Mouse (Mus musculus): ENCODE data around the gene Dnajc30.
A peak's percentile ranks its signal among the peaks of the same experiment; 100 is the strongest.
"Not testable (repeated sequence)": the region's sequence is repeated elsewhere in the genome, so short reads cannot be mapped to it uniquely, and the experiment has no call there.

Gene Dnajc30

DNA sequence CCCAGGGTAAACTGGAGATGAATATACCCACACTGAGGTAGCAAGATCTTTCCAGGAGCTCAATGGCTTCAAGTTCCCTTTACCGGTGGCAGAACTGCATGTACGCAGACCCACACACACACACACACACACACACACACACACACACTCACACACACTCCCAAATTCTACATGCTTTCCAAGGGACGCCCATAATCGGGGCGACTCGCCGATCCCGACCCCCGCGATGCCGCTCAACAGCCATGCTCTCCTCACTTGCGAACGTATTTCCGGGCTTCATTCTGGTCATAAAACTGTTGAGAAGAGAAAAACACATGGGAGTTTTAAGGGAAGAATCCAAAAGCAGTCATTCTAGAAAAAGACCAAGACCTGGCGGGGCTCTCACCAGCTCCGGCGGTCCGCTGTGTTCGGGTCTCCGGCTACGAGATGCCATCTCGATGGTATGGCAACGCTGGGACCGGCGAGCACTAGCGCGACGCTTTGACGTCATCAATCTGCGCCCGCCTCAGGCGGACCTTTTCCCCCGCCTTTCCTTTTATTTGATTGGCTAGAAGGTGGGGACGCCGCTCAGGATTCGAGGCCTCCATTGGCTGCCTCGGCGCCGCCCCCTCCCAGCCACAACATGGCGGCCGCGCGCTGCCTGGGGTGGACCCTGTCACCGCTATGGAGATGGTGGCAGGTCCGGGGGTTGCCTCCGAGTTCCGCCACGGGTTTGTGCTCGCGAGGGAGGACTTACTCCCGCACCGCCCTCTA lies at the start of gene Dnajc30:
TSS of gene Dnajc30 (plus strand) at position 574 of the 753 bp plus-strand sequence.
- DNase-seq: peak; percentile 97 to 98

DNA sequence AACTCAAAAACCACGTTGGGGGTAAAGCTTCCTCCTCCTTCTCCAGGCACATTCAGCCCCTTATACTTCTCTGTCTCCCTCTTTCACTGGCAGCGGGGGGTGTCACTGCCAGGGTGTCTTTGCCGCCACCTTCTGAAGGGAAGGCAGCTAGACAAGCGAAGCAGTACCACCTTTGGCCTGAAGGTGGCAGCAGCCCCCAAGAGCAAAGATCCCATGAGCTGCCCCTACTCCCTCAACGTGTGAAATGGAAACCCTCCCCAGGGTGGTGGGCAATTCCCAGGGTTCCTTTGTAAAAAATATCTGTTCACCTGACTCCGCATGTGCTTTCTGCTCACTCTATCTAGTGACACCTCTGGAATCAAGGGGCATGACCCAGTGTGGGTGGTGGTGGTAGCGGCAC lies 48.5 kb upstream of the Dnajc30 start:
- peak; percentile 81 to 87 for DNase-seq

DNA sequence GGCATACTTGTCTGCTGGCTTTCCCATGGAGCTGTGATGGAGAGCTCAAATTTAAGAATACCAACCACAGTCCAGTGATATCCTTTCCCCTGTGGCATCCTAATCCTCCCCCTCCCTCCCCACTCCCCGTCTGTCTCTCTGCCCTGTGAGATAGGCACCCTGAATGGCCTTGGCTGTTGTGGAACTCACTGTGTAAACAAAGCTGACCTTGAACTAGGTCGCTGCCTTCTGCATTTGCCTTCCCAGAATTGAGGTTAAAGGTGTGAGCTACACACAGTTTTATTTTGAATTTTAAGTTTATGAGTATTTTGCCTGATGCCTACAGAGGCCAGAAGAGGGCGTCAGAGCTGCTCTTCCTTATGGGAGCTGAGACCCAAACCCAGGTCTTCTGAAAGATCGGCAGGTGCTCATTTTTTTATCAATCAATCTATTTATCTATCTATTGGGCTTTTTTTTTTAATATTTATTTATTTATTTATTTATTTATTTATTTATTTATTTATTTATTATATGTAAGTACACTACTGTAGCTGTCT lies 47.7 kb upstream of the Dnajc30 start:
- no peak for DNase-seq

DNA sequence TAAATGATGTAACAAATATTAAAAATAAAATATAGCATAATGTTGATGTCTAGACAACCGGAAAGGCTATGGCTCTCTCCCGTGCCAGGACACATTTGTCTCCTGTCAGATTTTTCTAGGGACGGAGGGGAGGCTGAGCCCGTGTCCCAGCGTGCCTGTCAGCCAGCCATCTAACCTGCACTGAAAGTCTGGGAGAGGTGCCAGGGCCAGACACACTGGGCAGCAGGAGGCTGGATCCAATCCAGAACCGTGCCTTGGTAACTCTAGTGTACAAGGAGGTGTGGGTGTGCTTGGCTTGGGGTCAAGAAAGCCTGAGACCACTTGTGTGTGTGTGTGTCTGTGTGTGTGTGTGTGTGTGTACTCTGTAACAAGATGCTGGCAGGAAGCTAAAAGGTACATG lies 42.2 kb upstream of the Dnajc30 start:
- peak; percentile 86 to 91 for DNase-seq

DNA sequence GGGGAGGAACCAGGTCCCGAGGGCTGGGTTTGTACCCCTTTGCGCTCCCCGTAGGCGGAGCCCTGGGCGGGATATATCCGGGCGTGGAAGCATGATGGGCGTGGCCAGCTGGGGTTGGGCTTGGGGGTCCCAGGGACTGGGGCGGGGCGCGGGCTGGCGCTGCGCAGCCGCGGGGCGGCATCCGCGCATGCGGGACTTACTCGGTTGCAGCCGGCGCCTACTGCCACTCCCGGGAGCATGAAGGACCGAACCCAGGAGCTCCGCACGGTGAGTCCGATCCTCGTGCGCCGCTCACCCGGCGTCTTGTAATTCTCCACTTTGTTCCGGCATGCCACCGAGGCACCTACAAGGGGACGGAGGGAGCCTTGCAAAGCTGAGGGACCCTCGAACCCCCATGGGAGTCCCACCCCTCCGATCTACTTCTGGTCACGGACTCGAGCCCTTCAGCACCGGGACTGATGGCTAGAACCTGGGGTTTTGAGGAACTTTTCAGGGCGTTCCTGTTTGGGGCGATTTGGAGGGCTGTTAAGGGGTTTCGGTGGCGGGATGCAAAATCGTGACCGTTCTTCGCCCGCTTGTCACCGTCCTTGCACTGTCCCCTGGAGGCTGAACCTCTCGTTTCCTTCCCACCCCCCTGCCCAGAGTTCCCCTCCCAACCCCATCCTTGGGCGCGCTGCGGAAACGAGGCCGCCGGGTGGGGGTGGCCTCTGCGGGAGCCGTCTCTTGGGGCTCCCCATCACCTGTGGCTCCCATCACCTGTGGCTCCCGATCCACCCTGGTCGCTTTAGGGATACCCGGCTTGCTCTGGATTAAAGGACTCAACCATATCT lies 40.4 kb upstream of the Dnajc30 start, which contains the start of gene Stx1a:
TSS of gene Stx1a (plus strand) at position 139 of the 830 bp plus-strand sequence.
- peak; percentile 93 to 96 for DNase-seq

DNA sequence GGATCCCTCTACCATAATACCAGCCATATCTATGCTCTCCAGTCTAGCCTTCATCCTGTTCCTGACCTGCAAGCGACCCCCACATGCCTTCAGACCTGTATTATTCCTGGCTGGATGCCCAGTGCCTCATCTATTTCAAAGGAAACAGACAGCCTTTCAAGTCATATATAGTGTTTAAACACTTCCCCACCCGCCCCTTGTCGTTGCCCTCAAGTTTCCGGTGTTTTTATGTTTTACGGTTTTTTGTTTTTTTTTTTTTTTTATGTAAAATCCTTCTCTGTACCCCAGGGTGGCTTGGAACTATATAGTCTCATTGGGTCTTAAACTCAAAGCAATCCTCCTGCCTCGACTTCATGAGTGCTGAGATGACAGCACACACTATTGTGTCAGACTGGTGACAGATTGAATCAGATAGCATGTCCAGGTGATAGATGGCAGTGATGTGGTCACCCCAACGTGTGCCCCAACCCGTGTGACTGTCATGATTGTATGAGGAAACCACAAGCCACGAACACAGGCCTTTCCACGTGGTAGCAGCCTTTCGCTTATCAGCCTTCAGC lies 39.3 kb upstream of the Dnajc30 start:
- peak in 1 of 2 experiments; percentile 41 for DNase-seq

DNA sequence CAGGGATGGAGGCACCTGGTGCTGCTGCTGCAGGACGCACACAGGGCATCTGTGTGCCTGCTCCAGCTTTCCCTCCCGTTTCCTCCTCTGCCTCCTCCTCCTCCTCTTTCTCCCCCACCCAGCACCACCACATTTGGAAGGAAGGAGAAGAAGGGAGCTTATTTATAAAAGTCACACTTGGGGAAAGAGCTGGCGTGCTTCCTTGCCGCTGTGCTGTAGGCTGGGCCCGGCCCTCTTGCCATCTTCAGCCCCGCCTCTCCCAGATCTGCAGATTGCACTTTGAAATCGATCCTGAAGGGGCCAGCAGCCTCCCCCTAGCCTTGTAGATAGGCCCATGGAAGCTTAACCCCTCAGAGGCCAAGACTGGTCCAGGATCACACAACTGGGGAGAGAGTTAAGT lies 38.1 kb upstream of the Dnajc30 start:
- DNase-seq: peak; percentile 35 to 52

DNA sequence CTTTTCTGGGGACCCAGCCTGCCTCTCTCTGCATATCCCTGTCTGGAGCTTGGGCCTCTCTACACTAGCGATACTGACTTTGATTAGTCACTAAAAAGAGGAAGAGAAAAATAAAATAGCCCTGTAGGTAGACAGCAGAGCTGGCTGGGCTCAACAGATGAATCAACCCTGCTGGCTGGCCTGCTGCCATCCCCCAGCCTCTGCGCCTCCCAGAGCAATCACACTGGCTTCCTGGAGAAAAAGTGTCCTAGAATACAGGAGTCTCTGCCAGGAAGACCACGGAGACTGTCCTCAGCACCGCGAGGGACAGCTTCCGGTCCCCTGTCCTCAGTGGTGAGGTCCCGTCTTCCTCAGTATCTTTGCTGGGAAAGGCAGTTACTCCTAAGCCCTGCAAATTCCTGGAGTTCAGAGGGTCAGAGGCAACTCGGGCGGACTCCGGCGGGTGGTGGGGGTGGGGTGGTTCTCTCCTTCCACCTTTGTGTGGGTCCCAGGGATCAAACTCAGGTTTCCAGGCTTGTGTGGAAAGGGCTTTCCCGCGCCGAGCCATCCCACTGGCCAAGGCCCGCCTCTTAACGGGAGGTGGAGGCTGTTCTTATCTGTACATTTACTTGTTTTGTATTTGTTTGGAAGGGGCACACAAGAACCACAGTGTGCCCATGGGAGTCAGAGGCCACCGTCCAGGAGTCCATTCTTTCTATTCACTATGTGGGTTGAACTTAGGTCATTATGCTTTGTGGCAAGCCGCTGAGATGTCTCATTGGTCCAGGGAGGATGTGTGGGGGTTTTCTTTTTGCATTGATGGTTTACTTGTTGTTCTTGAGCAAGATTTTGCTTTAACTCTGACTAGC lies 34.8 kb upstream of the Dnajc30 start:
- peak; percentile 55 to 72 for DNase-seq

DNA sequence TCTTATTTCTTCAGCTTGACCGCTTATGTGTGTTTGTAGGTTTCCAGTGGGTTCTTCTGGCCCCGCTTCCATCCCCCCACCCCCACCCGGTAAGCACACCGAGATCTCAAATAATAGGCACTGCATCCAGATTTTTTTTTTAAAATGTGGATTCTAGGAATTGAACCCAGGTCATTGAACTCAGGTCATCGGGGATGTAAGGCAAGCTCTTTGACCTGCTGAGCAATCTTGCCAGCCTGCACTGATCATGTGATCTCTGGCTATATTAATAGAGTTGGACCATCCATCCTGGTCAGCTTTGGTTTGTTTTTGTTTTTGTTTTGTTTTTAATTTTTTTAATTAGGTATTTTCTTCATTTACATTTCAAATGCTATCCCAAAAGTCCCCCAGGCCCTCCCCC lies 31.4 kb upstream of the Dnajc30 start:
- no peak for DNase-seq

DNA sequence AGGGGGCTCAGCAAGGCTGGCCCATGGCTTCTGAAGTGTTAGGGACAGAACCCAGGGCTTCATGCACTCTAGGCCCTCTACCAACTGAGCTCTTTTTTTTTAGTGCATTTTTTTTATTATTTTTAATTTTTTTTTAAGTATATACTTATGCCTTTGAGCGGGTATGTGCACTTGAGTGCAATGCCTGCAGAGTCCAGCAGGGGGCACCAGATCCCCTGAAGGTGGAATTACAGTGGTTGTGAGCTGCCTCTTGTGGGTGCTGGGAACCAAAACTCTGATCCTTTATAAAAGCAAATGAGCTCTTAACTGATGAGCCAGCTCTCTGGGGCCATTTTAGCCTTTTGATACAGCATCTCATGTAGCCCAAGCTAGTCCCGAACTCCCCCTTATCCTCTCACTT lies 29.4 kb upstream of the Dnajc30 start:
- no peak for DNase-seq

DNA sequence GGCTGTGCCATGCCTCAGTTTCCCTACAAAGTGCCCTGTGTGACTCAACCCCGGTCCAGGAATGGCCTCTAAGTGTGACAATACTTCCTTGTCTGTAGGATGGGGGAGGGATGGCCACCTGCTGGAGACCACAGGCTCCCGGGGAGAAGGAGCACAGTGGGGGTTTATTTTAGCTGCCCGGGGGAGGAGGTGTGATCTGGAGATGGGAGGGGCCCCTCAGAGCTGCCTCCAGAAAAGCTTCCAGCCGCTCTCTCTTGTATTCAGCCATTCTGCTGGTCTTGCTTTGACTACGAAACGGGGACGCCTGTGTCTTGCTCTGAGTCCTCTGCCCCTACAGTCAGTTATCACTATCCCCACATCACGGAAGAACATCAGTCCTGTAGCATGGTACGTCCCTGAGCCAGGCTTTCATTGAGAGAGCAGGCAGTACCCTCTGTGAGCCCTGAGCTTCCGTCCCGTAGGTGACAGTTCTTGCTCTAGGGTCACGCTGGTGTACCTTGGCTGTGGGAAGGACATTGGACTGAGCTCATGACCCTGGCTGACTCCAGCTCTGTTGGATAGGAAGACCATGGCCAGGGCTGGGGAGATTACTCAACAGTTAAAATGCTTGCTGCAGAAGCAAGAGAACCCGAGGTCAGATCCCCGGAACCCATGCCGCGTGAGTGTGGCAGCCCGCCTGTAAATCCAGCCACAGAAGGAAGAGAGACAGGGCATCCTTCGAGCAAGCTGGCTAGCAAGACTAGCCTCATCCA lies 28.2 kb upstream of the Dnajc30 start:
- no peak for DNase-seq

DNA sequence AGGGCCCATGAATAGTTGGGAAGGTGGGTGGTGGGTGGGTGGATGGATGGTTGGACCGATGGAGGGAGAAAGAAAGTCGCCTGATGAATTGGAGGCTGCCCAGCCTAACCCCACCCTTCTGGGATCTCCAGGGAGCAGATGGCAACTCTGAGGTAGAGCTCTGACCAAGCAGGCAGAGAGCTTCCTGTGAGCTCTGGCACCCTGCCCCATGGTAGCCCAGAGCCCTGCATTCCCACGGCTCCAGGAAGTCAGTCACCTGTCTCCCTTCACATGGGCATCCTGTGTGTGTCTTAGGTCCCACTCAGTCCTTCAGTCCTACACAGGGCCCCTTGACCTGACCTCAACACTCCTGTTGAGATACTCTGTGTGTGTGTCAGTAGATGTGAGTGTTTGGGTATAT lies 26.1 kb upstream of the Dnajc30 start:
- DNase-seq: no peak

DNA sequence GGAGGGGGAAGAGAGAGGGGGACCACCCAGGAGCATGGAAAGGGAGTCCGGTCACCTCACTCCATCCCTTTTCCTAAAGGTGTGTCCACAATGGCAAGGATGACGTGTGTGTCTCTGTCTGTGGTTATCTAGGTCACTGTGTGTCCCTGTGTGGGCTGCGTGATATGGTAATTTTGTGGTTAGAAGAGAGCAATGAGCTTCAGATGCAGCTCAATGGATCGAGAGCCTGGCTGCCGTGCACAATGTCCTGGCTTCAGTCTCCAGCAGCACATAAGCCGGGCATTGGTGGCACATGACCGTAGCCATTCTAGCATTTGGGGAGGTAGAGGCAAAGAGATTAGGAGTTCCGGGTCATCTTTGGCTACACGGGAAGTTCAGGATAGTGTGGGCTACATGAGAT lies 24.5 kb upstream of the Dnajc30 start:
- no peak for DNase-seq

DNA sequence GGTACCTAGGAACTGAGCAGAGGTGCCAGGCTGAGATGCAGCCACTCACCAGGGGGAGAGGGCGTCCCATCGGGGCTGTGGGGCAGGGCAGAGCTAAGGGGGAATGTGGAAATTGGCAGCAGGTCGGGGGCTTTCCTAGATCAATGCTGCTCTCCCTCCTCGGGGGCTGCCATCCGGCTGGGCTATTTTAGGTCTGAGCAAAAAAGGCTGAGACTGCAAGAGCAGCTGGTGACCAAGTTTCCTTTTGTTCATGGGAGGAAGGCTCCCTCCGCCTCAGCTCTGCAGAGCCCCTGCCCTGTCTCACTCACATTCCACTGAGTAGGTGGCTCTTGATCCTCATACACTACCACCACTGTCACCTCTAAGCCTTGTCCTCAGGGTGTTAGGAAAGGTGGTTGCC lies 23.9 kb upstream of the Dnajc30 start:
- DNase-seq: no peak

DNA sequence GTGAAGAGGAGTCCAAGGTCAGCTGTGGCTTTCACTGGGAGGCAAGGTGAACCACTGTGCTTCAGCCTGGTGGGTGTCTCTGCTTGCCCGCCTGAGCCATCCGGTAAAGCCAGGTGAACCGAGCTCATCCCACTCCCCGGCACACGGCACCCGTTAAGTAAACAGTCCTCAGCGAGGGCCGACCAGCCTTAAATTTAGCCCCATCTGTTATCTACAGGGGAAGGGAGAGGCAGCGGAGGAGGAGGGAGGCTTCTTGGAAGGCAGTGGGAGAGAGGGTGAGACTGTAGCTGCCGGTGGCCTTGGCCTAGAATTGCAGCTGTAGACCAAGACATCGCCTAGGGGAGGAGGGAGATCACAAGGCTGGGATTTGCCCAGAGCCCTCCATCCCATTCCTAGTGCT lies 23.2 kb upstream of the Dnajc30 start:
- no peak for DNase-seq

DNA sequence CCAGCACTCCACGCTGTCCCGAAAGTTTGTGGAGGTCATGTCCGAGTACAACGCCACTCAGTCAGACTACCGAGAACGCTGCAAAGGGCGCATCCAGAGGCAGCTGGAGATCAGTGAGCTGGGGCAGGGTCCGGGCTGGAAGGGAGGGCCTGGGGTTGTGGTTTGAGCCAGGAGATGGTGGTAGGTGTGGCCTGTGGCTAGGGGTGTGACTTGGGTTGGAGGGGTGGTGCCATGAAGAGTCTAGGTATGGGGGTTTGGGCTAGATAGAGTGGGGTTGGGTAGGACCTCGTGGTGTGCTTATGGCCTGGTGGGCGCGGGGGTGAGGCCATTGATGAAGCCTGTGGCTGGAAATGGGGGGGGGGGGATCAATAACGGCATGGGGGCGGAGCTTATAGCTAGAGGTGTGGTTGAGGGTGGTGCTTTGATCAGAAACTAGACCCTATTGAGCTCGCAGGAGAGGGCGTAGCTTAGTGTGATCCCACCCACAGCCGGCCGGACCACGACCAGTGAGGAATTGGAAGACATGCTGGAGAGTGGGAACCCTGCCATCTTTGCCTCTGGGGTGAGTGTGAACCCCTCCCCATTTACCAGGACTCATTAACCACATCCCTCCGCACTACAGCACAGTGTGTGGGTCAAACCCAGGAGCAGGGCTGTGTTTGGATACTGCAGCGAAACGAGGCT lies 21.8 kb upstream of the Dnajc30 start:
- DNase-seq: no peak

DNA sequence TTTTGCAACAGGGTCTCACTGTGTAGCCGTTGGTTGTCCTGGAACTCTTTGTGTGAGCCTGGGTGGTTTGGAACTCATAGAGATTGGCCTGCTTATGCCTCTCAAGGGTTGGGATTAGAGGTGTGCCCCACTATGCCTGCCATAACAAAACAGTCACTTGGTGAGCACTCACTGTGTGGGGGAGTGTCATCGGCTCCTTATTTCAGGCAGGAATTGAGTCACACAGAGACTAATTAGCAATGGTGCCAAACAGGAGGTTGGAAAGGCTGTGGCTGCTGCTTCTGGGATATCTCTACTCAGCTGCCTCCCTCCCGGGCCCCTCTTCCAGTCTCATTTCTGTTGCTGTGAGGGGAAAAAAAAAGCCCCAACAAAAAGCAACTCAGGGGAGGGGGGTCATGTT lies 19.4 kb upstream of the Dnajc30 start:
- no peak for DNase-seq

DNA sequence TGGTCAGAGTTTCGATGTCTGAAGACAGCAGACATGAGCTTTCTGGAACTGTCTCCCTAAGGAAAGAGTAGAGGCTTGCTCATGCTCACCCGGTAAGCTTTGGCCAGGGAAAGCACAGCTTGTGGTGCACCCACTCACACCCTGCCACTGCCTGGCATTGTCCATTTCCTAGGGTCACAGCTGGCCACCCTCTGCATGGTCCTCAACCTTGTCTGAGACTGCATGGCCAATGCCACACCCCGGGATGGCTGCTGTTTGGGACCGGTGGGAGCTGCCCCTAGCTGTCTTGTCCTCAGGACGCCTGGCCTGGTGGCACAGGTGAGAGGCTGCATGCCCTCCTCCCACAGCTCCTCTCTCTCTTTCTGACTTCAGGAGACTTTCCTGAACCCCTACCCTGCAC lies 15.5 kb upstream of the Dnajc30 start:
- no peak for DNase-seq

DNA sequence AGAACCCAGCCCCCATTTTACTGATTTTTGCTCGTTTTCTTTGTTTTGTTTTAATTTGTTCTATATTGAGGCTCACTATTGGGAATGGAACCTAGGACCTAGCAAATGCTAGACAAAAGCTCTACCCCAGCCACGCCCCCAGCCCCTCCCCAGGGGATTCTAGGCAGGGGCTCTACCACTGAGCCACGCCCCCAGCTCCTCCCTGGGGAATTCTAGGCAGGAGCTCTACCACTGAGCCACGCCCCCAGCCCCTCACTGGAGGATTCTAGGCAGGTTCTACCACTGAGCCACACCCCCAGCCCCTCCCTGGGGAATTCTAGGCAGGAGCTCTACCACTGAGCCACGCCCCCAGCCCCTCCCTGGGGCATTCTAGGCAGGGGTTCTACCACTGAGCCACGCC lies 14.7 kb upstream of the Dnajc30 start:
- DNase-seq: not testable (repeated sequence)

DNA sequence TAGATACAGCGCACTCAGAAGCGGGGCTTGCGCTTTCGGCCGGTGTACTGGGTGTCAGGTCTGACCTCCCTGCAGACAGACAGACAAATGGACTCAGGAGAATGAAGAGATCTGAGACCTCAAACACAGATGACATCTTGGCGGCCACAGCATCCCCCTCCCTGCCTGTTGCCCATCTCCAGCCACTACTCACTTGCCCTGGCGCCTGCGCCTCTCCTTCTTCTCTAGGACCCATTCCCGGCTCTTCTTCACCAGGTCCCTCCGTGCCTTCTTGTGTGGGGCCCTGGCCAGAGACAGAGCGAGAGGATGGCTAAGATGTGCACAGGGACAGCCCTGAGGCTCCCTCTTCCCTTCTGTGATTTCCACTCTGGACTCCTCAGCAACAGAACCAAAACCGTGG lies 10.6 kb upstream of the Dnajc30 start:
- no peak for DNase-seq

DNA sequence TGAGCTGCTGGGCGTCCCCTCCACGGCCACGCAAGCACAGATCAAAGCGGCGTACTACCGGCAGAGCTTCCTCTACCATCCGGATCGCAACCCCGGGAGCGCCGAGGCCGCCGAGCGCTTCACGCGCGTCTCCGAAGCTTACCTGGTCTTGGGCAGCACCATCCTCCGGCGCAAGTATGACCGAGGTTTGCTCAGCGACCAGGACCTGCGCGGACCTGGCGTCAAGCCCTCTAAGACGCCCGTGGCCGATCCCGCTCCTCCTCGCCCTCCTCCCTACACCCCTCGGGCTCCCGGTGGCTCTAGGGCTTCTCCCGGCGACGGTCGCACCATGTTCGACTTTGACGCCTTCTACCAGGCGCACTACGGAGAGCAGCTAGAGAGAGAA lies 372 bp downstream of the Dnajc30 start:
- no peak for DNase-seq
